Mouse (Mus musculus) G1E-ER4 (cell line): Measurements from ENCODE around the gene Paqr9. TPM values are rescaled to one million over a fixed set of nuclear protein-coding genes. Genes with fewer than 3 reads are reported as not detected.

ENCODE experiments used
- GATA1 ChIP-seq: IDR thresholded peaks from one replicate; pipeline ENCODE4 v1.8.0; 2012; ENCODE audit warnings: low read length, inconsistent platforms
- polyA plus RNA-seq: library from polyadenylated mRNA; stranded (reverse); fragments of >175 nt; gene quantifications from 2 replicates; pipeline ENCODE4 v1.2.3, GENCODE M21; 2012

The Paqr9 gene
- not detected in 2 replicates for polyA plus RNA-seq

- TF ChIP-seq GATA1: no peak
These were observed at the start of gene Paqr9 for GRCm38 (mm10) chr9:95559059-95559935. Gene Paqr9, plus strand, starts transcription at chr9:95559657.

GRCm38 (mm10) chr9:95510693-95511404, 48.6 kb upstream of the Paqr9 start:
- no peak for TF ChIP-seq GATA1

GRCm38 (mm10) chr9:95511472-95512330, 47.8 kb upstream of the Paqr9 start, which contains the start of gene U2surp:
Gene U2surp, minus strand, starts transcription at chr9:95511996.
- no peak for TF ChIP-seq GATA1

- no peak for TF ChIP-seq GATA1
These were observed 47.0 kb upstream of the Paqr9 start for GRCm38 (mm10) chr9:95512331-95513030.

GRCm38 (mm10) chr9:95513776-95514175, 45.7 kb upstream of the Paqr9 start:
- no peak for TF ChIP-seq GATA1

GRCm38 (mm10) chr9:95520563-95520962, 38.9 kb upstream of the Paqr9 start:
- no peak for TF ChIP-seq GATA1

- no peak for TF ChIP-seq GATA1
These were observed 38.4 kb upstream of the Paqr9 start for GRCm38 (mm10) chr9:95521031-95521430.

- TF ChIP-seq GATA1: no peak
These were observed 37.9 kb upstream of the Paqr9 start for GRCm38 (mm10) chr9:95521566-95521965.

GRCm38 (mm10) chr9:95522561-95522960, 36.9 kb upstream of the Paqr9 start:
- TF ChIP-seq GATA1: no peak

GRCm38 (mm10) chr9:95525376-95525775, 34.1 kb upstream of the Paqr9 start:
- TF ChIP-seq GATA1: no peak

- TF ChIP-seq GATA1: no peak
These were observed 33.5 kb upstream of the Paqr9 start for GRCm38 (mm10) chr9:95525961-95526360.

GRCm38 (mm10) chr9:95527676-95528075, 31.8 kb upstream of the Paqr9 start:
- TF ChIP-seq GATA1: no peak

GRCm38 (mm10) chr9:95531144-95531543, 28.3 kb upstream of the Paqr9 start:
- no peak for TF ChIP-seq GATA1

GRCm38 (mm10) chr9:95533817-95534216, 25.6 kb upstream of the Paqr9 start:
- no peak for TF ChIP-seq GATA1

GRCm38 (mm10) chr9:95539176-95539800, 20.2 kb upstream of the Paqr9 start:
- no peak for TF ChIP-seq GATA1

GRCm38 (mm10) chr9:95540487-95540886, 19.0 kb upstream of the Paqr9 start:
- no peak for TF ChIP-seq GATA1
